Mouse (Mus musculus) erythroblast, adult 5-6 weeks (primary cell): ENCODE data around the gene Dctn2. TPM values are rescaled to one million over a fixed set of nuclear protein-coding genes. Genes with fewer than 3 reads are reported as not detected.
A peak's percentile ranks its signal among the peaks of the same experiment; 100 is the strongest.

ENCODE experiments used
- ATAC-seq: replicated peaks from 2 replicates; pipeline ENCODE4 v1.8.0; 2016; ENCODE audit warnings: moderate number of reproducible peaks, mild to moderate bottlenecking, moderate TSS enrichment, inconsistent platforms; ENCODE audit not compliant: poor library complexity, low FRiP score, severe bottlenecking
- total RNA-seq, 2 experiments: library from RNA; stranded (forward) in 1 of 2; stranded (reverse) in 1 of 2; fragments of 150-400 nt in 1 of 2; fragments of 200-764, 138-1000 nt in 1 of 2; gene quantifications; 2 replicates each; pipeline versions ENCODE4 v1.2.3 to v1.2.4; 2015 to 2017; ENCODE audit warnings: low replicate concordance in 2 of 2

Dctn2 gene
- total RNA-seq, 2 experiments from 2014 or later: 32.5 to 73.0 TPM

- ATAC-seq: no peak
These were observed 3.4 kb upstream of the Dctn2 start, which contains the start of gene Kif5a for GRCm38 (mm10) chr10:127262548-127263398. Gene Kif5a, minus strand, starts transcription at chr10:127263348.

GRCm38 (mm10) chr10:127263631-127264030, 2.5 kb upstream of the Dctn2 start:
- ATAC-seq: no peak

GRCm38 (mm10) chr10:127264336-127264735, 1.8 kb upstream of the Dctn2 start:
- no peak for ATAC-seq

- no peak for ATAC-seq
These were observed 1.2 kb upstream of the Dctn2 start for GRCm38 (mm10) chr10:127264971-127265370.

- peak; percentile 63 for ATAC-seq
These were observed 449 bp upstream of the Dctn2 start for GRCm38 (mm10) chr10:127265727-127266111.

GRCm38 (mm10) chr10:127267318-127267717, 1.1 kb downstream of the Dctn2 start:
- no peak for ATAC-seq

- 0 out of 2 replicates have a peak, but pooled peaks have one; percentile 17 for ATAC-seq
These were observed 2.2 kb downstream of the Dctn2 start for GRCm38 (mm10) chr10:127268401-127268800.

- ATAC-seq: no peak
These were observed 2.9 kb downstream of the Dctn2 start for GRCm38 (mm10) chr10:127269036-127269435.

GRCm38 (mm10) chr10:127269884-127270283, 3.7 kb downstream of the Dctn2 start:
- ATAC-seq: no peak

- no peak for ATAC-seq
These were observed 6.2 kb downstream of the Dctn2 start for GRCm38 (mm10) chr10:127272371-127272770.

- ATAC-seq: no peak
These were observed 8.3 kb downstream of the Dctn2 start for GRCm38 (mm10) chr10:127274261-127275022.

GRCm38 (mm10) chr10:127279730-127280129, 13.6 kb downstream of the Dctn2 start:
- ATAC-seq: no peak

- no peak for ATAC-seq
These were observed 15.1 kb downstream of the Dctn2 start for GRCm38 (mm10) chr10:127281316-127281715.

GRCm38 (mm10) chr10:127282620-127283215, 16.6 kb downstream of the Dctn2 start:
- no peak for ATAC-seq

GRCm38 (mm10) chr10:127284105-127284622, 18.0 kb downstream of the Dctn2 start:
- no peak for ATAC-seq

- ATAC-seq: no peak
These were observed 18.7 kb downstream of the Dctn2 start for GRCm38 (mm10) chr10:127284724-127285500.

- no peak for ATAC-seq
These were observed 19.5 kb downstream of the Dctn2 start for GRCm38 (mm10) chr10:127285644-127286043.

- no peak for ATAC-seq
These were observed 20.0 kb downstream of the Dctn2 start for GRCm38 (mm10) chr10:127286194-127286593.

GRCm38 (mm10) chr10:127286730-127287129, 20.6 kb downstream of the Dctn2 start:
- no peak for ATAC-seq
